Mouse (Mus musculus) T-helper 2 cell (primary cell): ENCODE measurements at regions not wholly inside any gene's neighbourhood (a gene's known extent, or its start where the extent isn't known, plus 50 kb on each side); places are given as distances from the start of the nearest gene placed in this dataset.

ENCODE experiments used
- in situ Hi-C: fragments of 300-600 bp; cut with MboI, MseI; formaldehyde crosslinking; loops from one replicate; pipeline ENCODE4 v1.15.1; 2025; ENCODE audit warnings: high pct_unique_total_duplicates

- in situ Hi-C loops, result loop anchor here (5.0 to 25.0 kb wide), 6 partner anchors 157 to 908 kb away; partner anchors contain the start of gene Lpp
Observed at GRCm38 (mm10) chr16:24153943-24154342, 165.3 kb upstream of the Bcl6 start.

GRCm38 (mm10) chr16:24151831-24152247 is 163.2 kb upstream of the Bcl6 start:
- in situ Hi-C loops, result loop anchor here (5.0 to 25.0 kb wide), 6 partner anchors 155 to 910 kb away; partner anchors contain the start of gene Lpp

DNA sequence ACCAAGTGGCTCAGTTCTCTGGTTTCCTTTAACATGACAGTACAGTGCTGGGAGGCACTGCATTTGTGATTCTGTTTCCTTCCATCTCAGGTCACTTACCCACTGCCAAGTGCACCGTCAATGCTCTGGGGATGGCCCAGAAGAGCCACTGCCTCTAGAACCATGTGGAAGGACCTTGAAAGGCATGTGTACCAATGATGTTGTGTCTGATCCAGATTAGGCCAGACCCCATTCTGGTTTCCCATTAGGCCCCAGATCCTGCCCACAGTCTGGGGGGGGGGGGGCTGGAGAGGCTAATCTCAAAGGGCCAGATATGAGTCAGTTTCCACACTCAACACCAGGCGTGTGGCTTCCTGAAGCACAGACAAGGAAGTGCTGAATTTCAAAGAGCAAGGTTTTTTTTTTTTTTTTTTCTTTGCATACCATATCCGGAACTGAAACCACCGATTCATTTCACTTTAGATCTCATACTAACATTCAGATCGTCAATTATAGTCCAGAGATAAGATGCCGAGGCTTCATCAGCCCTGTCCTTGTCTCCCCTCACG is 162.6 kb upstream of the Bcl6 start:
- in situ Hi-C loops, result loop anchor here (5.0 to 25.0 kb wide), 6 partner anchors 154 to 911 kb away; partner anchors contain the start of gene Lpp

- in situ Hi-C loops, result loop anchor here (5.0 to 25.0 kb wide), 6 partner anchors 153 to 912 kb away; partner anchors contain the start of gene Lpp
Observed at GRCm38 (mm10) chr16:24150512-24150911, 161.9 kb upstream of the Bcl6 start.

- in situ Hi-C loops, result no loop called here
Observed at GRCm38 (mm10) chr16:24149441-24149840, 160.8 kb upstream of the Bcl6 start.

GRCm38 (mm10) chr16:24143894-24144293 is 155.2 kb upstream of the Bcl6 start:
- in situ Hi-C loops, result no loop called here

DNA sequence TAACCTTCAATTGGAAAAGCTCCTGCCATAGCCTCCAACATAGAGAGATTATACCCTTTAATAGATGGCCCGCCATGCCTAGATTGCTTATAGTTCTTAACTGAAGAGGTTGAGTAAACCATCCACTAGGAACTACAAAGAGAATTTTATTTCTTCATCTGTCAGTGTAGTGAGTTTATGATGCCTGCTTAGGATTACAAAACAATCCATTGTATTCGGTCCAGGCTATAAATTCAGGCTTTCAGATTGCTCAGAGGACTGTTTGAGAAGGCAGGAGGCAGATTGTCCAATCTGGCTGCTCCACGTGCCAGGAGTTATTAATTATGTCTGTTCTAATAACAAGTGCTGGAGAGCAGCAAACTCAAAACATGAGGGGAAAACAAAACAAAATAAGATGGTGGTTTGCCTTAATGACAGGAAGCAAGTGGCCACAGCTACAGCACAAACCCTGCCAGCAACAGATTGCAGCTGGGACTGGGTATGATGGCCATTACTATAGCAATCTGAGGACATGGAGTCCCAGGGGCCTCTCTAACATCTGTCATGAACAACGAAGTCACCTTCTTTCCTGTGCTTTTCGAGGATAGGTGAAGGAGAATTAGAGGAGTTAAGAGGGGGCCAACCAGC is 154.4 kb upstream of the Bcl6 start:
- in situ Hi-C loops, result no loop called here

GRCm38 (mm10) chr16:24139109-24139508 is 150.5 kb upstream of the Bcl6 start:
- in situ Hi-C loops, result loop anchor here (5.0 kb wide), 1 partner anchor 72 kb away; no protein-coding TSS in a partner anchor

GRCm38 (mm10) chr16:24137266-24138033 is 148.8 kb upstream of the Bcl6 start:
- in situ Hi-C loops, result loop anchor here (5.0 kb wide), 1 partner anchor 70 kb away; no protein-coding TSS in a partner anchor

- in situ Hi-C loops, result loop anchor here (5.0 kb wide), 1 partner anchor 69 kb away; no protein-coding TSS in a partner anchor
Observed at GRCm38 (mm10) chr16:24136483-24137148, 148.0 kb upstream of the Bcl6 start.

DNA sequence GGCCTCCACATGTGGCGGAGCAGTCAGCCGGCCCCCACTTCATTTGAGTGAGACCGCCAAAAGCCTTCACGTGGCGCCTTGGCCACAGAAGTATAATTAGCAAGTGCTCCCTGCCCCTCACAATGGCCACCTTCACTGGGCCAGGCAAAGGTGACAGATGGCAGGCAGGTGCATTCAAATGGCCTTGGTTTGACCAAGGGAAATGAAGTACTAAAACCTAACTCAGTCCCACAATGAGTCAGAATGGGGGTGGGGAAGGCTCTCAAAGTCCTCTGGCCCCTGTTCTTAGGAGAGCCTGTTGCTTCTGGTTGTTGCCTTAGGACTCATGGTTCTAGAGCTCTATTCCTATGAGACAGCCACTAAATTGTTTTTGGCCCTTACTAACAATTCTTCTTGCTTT is 147.2 kb upstream of the Bcl6 start:
- in situ Hi-C loops, result loop anchor here (5.0 kb wide), 1 partner anchor 69 kb away; no protein-coding TSS in a partner anchor

- in situ Hi-C loops, result loop anchor here (5.0 kb wide), 1 partner anchor 68 kb away; no protein-coding TSS in a partner anchor
Observed at GRCm38 (mm10) chr16:24135351-24135750, 146.7 kb upstream of the Bcl6 start.

DNA sequence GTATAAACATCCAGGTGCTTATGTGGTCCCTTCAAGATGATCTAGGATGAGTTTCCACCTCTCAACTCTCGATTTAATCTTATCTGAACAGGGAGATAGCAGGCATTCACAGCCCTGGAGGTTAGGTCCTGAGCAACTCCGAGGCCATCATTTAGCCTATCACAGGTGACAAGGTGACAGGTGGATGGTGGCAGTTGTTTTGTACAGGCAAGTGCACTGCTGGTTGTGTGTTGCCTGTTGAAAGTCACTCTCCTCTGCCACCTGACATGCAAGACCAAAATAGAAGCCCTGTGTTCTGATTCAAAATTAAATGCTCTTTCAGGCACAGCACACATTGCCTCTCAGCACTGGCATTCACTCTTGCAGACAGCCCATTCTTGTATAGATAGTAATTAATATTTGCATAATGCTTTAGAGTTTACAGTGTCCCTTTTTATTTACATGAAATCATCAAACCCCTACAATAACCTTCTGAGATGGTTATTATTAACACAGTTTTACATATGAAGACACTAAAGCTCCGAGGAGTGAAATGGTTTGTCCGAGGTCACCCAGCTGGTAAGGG is 145.9 kb upstream of the Bcl6 start:
- in situ Hi-C loops, result loop anchor here (5.0 kb wide), 1 partner anchor 67 kb away; no protein-coding TSS in a partner anchor

DNA sequence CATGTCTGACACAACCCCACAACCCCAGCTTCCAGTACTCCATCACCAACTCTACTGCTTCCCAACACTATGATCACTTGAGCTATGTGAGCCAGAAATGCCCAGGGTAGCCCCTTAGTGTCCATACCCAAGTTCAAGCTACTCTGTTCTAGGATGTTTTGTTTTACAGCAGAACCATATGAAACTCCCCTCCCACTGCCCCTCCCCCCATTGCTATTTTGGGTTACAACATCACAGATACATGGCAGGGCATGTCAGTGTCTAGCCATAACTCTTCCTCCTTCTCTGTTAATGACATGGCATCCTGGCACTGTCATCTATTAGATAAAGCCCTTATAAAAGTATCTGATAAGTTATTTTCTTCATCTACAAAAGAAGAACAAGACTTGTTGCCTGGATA is 142.0 kb upstream of the Bcl6 start:
- in situ Hi-C loops, result no loop called here

- in situ Hi-C loops, result no loop called here
Observed at GRCm38 (mm10) chr16:24129701-24130100, 141.0 kb upstream of the Bcl6 start.

DNA sequence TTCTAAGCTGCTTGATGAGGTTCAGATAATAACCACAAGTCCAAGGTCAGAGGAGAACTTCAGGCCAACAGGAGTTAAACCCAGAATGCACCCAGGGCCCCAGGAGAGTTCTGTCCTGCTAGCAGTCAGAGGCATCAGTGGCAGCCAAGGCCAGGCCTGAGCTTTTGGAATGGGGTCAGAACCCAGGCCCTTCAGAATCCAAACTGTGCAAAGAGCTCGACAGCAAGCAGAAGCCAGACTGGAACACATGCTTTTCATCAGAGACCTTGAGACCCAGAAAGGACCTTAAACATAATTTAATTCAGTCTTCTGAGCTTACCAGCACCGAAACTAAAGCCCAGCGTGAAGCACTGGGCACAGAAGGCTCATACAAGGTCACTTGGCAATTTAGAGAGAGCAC is 139.9 kb upstream of the Bcl6 start:
- in situ Hi-C loops, result no loop called here

GRCm38 (mm10) chr16:24124766-24125165 is 136.1 kb upstream of the Bcl6 start:
- in situ Hi-C loops, result no loop called here

- in situ Hi-C loops, result no loop called here
Observed at GRCm38 (mm10) chr16:24124083-24124482, 135.4 kb upstream of the Bcl6 start.

GRCm38 (mm10) chr16:24121633-24122032 is 133.0 kb upstream of the Bcl6 start:
- in situ Hi-C loops, result no loop called here

- in situ Hi-C loops, result no loop called here
Observed at GRCm38 (mm10) chr16:24120836-24121235, 132.2 kb upstream of the Bcl6 start.

DNA sequence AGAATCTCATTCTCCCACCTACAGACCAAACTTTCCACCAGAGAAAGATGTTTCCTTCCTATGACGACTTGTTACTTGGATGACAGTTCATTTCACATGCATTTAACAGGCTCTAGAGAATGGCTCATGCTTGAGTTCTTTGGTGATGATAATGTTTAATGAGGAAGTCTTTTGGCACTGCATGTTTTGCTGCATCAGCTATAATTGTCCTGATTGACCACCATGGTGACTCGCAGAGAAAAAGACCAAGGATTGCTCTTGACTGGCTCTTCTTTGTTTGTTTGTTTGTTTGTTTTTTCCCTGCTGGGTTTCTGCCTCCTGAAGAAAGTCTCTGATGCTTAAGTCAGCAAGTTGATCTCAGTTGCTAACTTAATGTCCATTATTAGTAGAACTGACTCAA is 129.8 kb upstream of the Bcl6 start:
- in situ Hi-C loops, result no loop called here
